Mouse (Mus musculus) hindbrain, embryonic 11.5 days (tissue): Measurements from ENCODE around the gene Hist2h3c1. TPM values are rescaled to one million over a fixed set of nuclear protein-coding genes. Genes with fewer than 3 reads are reported as not detected.

ENCODE experiments used
- ATAC-seq: fragments of 200-750 bp; cut with Nextera tagmentation; 2 replicates; pipeline ENCODE4 v1.8.0; 2017; ENCODE audit warnings: mild to moderate bottlenecking, moderate TSS enrichment, moderate library complexity; ENCODE audit not compliant: low FRiP score
- DNase-seq: peaks from one replicate; pipeline ENCODE4 v3.0.0-alpha.2; 2015; ENCODE audit warnings: low spot score
- H3K27ac ChIP-seq: fragments of 300-500 bp; sonication (generic); 2 replicates; pipeline ENCODE4 v1.5.1; 2014; ENCODE audit warnings: mild to moderate bottlenecking, low read depth, low read length
- H3K27me3 ChIP-seq: fragments of 300-500 bp; sonication (generic); 2 replicates; pipeline ENCODE4 v1.6.1; 2014; ENCODE audit warnings: mild to moderate bottlenecking, low read length, moderate library complexity, mixed read lengths; ENCODE audit not compliant: control insufficient read depth, insufficient read depth
- H3K36me3 ChIP-seq: fragments of 300-500 bp; sonication (generic); 2 replicates; pipeline ENCODE4 v1.6.1; 2014; ENCODE audit warnings: mild to moderate bottlenecking, low read length, moderate library complexity, mixed read lengths; ENCODE audit not compliant: control insufficient read depth, insufficient read depth
- H3K4me1 ChIP-seq: fragments of 300-500 bp; sonication (generic); replicated peaks from 2 replicates; pipeline ENCODE4 v1.6.1; 2014; ENCODE audit warnings: low read length, mixed read lengths; ENCODE audit not compliant: control insufficient read depth, insufficient read depth
- H3K4me2 ChIP-seq: fragments of 300-500 bp; sonication (generic); replicated peaks from 2 replicates; pipeline ENCODE4 v1.6.1; 2014; ENCODE audit warnings: mild to moderate bottlenecking, low read depth, low read length
- H3K4me3 ChIP-seq: fragments of 300-500 bp; sonication (generic); 2 replicates; pipeline ENCODE4 v1.5.1; 2014; ENCODE audit warnings: low read depth, low read length
- H3K9ac ChIP-seq: fragments of 300-500 bp; sonication (generic); 2 replicates; pipeline ENCODE4 v1.6.1; 2014; ENCODE audit warnings: low read depth, low read length
- H3K9me3 ChIP-seq: fragments of 300-500 bp; sonication (generic); 2 replicates; pipeline ENCODE4 v1.6.1; 2016; ENCODE audit warnings: low read length; ENCODE audit not compliant: control insufficient read depth
- WGBS: fragments of 180-500 bp; shearing (Covaris S2); extraction: QIAGEN DNeasy Blood & Tissue Kit; methylation state at CpG from one replicate; pipeline ENCODE4 v1.1.7; 2014; 5-methylcytosine and 5-hydroxymethylcytosine counted together
- polyA plus RNA-seq: library from polyadenylated mRNA; unstranded; fragments of >200 nt; fragmentation: Nextera tagmentation; extraction: Ambion mirVana; gene quantifications from 2 replicates; pipeline ENCODE4 v1.2.1, GENCODE M21; 2014

Hist2h3c1 gene
- polyA plus RNA-seq, 1 experiment from 2014 or later = 0.90 TPM

DNA sequence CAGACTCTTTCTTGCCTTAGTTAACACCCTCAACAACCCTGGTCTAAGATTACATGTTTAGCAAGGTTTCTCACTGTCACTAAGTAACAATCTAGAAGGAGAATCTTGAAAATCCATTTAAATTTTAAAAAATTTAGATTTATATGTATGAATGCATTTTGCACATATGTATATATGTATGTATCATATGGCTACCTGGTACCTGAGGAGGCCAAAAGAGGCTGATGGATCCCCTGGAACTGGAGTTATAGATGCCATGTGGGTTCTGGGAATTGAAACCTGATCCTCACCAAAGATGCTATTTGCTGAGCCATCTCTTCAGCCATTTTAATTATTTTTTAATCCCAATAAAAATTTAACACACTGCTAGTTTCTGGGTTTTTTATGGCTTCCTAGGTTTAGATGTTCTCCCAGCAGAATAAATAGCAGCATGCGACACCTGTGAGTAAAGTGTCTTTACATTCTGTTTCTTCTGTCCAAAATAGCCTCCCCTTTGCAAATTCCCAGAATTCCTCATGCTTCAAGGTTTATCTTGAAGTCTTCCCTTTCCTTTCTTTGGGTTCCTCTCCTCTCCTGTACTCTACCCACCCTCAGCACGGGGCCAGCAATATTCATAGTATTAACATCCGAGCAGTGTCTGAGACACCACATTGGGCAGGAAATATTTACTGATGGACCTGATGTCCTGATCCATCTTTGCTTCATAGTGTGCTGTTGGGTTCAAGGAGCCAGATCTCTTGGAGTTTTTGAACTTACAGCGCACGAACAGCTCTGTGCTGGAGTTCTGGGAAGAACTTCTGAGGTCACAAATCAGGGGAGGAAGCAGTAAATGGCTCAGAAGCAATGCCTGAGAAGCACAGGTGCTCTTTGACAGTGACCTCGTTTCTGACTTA, 1.9 kb downstream of the Hist2h3c1 start:
- WGBS = 55% methylated on average over 6 of the region's 6 CpGs
- H3K36me3 ChIP-seq = no peaks in the 10 kb centered on the region
- no peak overlapping the region for H3K9ac ChIP-seq
- DNase-seq = no peak
- H3K9me3 ChIP-seq = no peaks in the 10 kb centered on the region
- ATAC-seq = no peak
- H3K4me3 ChIP-seq = peak overlapping the region; percentile 34
- peak overlapping the region; percentile 54 for H3K4me2 ChIP-seq
- no peak overlapping the region for H3K27ac ChIP-seq
- H3K27me3 ChIP-seq = no peaks in the 10 kb centered on the region
- peaks cover 4% of the 10 kb centered on the region; the same call in 1 of the 2 replicates for H3K4me1 ChIP-seq

DNA sequence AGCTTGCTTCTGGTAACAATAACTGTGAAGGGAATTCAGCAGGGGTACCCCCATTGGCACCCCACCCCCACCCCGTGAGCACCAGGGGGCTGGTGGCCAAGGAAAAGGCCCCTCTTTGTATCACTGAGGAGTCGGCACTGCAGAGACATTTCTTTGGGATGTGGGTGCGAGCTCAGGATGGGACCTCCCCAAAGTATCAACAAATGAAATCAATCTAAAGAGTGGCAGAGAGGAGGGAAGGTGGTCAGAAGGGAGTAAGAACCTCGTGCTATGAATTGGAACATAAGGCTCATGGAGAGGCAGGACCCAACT, 2.5 kb downstream of the Hist2h3c1 start:
- H3K27ac ChIP-seq = no peak overlapping the region
- 60% methylated on average over 4 of the region's 4 CpGs for whole genome bisulfite sequencing
- ATAC-seq (no peak), DNase-seq (no peak)
- no peaks in the 10 kb centered on the region for H3K9me3 ChIP-seq
- H3K27me3 ChIP-seq = no peaks in the 10 kb centered on the region
- H3K4me3 ChIP-seq = no peak overlapping the region
- H3K4me2 ChIP-seq = peak overlapping the region; percentile 11
- no peak overlapping the region for H3K9ac ChIP-seq
- no peaks in the 10 kb centered on the region for H3K36me3 ChIP-seq
- H3K4me1 ChIP-seq = peaks cover 4% of the 10 kb centered on the region; the same call in 1 of the 2 replicates

DNA sequence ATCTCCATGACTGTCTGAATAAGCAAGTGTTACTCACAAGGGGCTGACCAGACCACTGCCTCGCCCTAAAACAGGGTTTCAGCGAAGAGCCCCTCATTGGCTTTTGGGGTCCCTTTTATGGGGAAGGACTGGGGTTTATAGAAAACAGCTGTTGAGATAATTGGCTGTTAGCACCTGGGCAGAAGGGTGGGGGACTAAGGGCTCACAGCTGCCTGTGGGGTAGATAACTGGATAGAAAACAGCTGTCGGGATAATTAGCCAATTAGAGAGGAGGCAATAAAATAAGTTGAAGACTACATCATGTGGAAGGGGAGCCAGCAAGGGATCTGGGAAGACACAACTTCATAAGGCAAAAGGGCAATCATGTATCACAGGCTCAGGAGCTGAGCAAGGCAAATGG, 4.4 kb downstream of the Hist2h3c1 start:
- Histone ChIP-seq H3K4me1 (peaks cover 2% of the 10 kb centered on the region; the same call in 1 of the 2 replicates), H3K36me3 (no peaks in the 10 kb centered on the region), H3K27me3 (no peaks in the 10 kb centered on the region), H3K4me3 (no peak overlapping the region), H3K4me2 (no peak overlapping the region), H3K9ac (no peak overlapping the region), H3K27ac (no peak overlapping the region), H3K9me3 (no peaks in the 10 kb centered on the region)
- no peak for DNase-seq
- WGBS = 90% methylated on average over 3 of the region's 3 CpGs
- no peak for ATAC-seq

DNA sequence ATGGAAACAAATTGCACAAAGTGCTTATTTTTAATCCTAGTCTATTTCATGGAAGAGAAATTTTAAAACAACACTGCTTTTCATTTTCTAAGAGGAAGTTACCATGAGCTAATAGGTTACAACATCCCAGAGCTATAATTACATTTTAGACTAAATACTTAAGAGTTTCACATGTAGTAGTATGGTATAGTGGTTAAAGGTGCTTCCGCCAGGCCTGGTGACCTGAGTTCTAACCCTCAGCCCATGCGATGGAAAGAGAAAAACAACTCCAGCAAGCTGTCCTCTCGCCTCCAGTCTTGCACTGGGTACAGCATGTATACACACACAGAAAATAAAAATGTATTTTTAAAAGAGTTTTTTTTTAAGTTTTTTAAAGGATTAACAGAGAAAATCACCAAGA, 5.3 kb downstream of the Hist2h3c1 start:
- no peak overlapping the region for H3K4me2 ChIP-seq
- no peaks in the 10 kb centered on the region for H3K9me3 ChIP-seq
- H3K27me3 ChIP-seq = no peaks in the 10 kb centered on the region
- WGBS = 82% methylated on average over 3 of the region's 3 CpGs
- H3K4me3 ChIP-seq = no peak overlapping the region
- peaks cover 2% of the 10 kb centered on the region; the same call in 1 of the 2 replicates for H3K4me1 ChIP-seq
- ATAC-seq (no peak), DNase-seq (no peak)
- no peaks in the 10 kb centered on the region for H3K36me3 ChIP-seq
- H3K9ac ChIP-seq = no peak overlapping the region
- H3K27ac ChIP-seq = no peak overlapping the region

DNA sequence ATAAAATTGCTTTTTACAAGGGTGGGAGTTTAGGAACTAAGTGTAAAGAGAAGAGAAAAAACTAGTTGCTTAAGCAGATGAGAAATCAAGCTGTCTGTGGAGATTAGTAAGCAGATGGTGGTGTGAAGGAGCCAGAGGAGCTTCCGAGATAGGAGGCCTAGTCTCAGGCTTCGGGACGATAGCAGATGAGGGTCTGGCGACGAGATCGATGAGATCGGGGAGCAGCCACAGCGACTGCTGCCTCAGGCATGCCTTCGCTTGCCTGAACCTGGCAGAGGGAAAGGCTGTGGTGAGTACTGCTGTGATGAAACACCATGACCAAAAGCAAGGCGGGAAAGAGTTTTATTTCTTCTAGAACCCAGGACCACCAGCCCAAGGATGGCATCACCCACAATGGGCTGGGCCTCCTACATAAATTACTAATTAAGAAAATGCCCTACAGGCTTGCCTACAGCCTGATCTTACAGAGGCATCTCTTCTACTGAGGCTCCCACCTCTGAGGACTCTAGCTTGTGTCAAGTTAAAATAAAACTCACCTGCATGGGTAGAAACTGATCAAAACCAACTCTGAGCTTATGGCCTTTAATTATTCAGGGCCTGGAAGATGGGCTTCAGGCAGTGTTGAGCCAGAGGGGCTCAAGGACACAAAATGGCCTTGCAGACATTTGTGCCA, 8.3 kb downstream of the Hist2h3c1 start:
- no peak overlapping the region for H3K9ac ChIP-seq
- no peak overlapping the region for H3K4me3 ChIP-seq
- H3K4me2 ChIP-seq = no peak overlapping the region; the same call in 1 of the 2 replicates
- 56% methylated on average over 10 of the region's 10 CpGs for WGBS
- H3K27ac ChIP-seq = no peak overlapping the region
- DNase-seq (peak; percentile 39), ATAC-seq (no peak)
- H3K27me3 ChIP-seq = no peaks in the 10 kb centered on the region
- H3K9me3 ChIP-seq = no peaks in the 10 kb centered on the region
- no peaks in the 10 kb centered on the region for H3K4me1 ChIP-seq
- H3K36me3 ChIP-seq = no peaks in the 10 kb centered on the region

DNA sequence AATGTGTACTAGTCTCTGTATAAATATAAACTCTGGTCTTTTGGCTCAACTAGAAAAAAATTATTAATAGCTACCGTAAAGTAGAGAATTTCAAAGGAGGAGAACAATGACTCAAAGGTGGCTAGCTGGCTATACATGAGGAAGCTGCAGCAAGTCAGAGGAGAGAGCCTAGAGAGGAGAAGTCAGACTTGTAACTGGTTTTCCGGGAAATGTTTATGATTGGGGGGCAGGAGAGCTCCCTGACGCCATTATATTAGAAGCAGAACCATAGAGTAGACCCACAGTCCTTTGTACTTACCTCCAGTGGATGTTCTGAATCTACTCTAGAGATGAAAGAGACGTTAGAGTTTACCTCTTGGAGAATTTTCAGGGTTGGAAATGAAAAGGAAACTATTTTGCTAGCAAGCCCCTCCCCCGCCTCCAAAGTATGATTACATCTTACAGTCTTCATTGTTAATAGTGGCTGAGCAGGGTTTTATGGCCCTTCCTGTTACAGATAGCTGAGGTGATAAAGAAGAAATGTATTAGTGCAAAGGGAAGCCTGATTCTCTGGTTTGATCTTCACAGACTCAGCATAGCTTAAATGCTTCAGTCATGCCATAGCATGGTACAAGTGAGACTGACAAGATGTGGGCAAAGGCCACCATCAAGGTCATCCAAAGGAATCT, 9.6 kb downstream of the Hist2h3c1 start:
- no peaks in the 10 kb centered on the region for H3K4me1 ChIP-seq
- no peak overlapping the region for H3K9ac ChIP-seq
- H3K4me3 ChIP-seq = no peak overlapping the region
- ATAC-seq (no peak), DNase-seq (no peak)
- no peak overlapping the region for H3K4me2 ChIP-seq
- H3K9me3 ChIP-seq = no peaks in the 10 kb centered on the region
- no peaks in the 10 kb centered on the region for H3K36me3 ChIP-seq
- 87% methylated on average over 5 of the region's 5 CpGs for WGBS
- H3K27me3 ChIP-seq = no peaks in the 10 kb centered on the region
- no peak overlapping the region for H3K27ac ChIP-seq

DNA sequence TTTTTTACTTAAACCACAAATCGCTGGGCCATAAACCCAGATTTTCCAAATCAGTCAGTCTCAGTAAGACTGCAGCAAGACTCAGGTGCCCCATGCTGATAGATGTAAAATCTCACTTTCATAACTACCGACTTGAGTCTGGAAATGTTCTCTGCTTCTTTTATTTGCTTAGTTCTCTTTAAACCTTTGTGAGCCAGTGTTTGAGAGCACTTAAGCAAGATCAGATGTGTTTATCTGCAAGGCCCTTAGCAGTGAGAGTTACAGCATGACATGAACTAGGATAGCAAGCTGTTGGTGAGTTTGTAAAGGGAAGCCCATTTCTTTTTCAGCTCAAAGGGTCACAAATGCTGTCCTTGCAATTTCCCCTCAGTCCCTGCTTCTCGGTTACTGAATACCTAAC, 10.7 kb downstream of the Hist2h3c1 start:
- WGBS = 77% methylated on average over 3 of the region's 3 CpGs
- H3K27ac ChIP-seq = no peak overlapping the region
- no peaks in the 10 kb centered on the region for H3K36me3 ChIP-seq
- H3K27me3 ChIP-seq = no peaks in the 10 kb centered on the region
- H3K4me2 ChIP-seq = no peak overlapping the region
- no peaks in the 10 kb centered on the region for H3K9me3 ChIP-seq
- DNase-seq = no peak
- peaks cover 3% of the 10 kb centered on the region; the same call in 1 of the 2 replicates for H3K4me1 ChIP-seq
- ATAC-seq = no peak
- H3K4me3 ChIP-seq = no peak overlapping the region
- H3K9ac ChIP-seq = no peak overlapping the region

DNA sequence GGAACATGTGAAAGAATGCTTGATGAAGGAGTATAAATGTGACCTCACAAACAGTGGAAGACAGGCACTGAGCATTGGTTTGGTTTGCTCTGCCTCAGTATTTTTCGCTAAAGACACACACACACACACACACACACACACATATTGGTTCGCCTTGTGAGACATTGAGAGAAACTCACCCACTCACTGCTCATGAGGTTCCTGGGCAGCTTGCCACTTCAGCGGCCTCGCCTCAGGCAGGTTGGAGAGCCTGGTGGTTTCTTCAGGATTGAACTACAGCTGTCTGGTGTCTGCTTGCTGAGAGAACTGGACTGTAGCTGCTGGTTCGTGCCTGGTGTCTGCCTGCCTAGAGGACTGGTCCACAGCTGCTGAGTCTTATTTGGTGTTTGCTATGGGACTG, 13.7 kb downstream of the Hist2h3c1 start:
- Histone ChIP-seq H3K9me3 (no peaks in the 10 kb centered on the region), H3K27me3 (no peaks in the 10 kb centered on the region), H3K4me1 (peaks cover 3% of the 10 kb centered on the region; the same call in 1 of the 2 replicates), H3K4me3 (no peak overlapping the region), H3K4me2 (no peak overlapping the region), H3K36me3 (no peaks in the 10 kb centered on the region), H3K9ac (no peak overlapping the region), H3K27ac (no peak overlapping the region)
- DNase-seq (no peak), ATAC-seq (no peak)
- 94% methylated on average over 5 of the region's 5 CpGs for WGBS
